Mouse (Mus musculus): ENCODE measurements at regions not wholly inside any gene's neighbourhood (a gene's known extent, or its start where the extent isn't known, plus 50 kb on each side); places are given as distances from the start of the nearest gene placed in this dataset.

GRCm38 (mm10) chr12:25934526-25934925 is 480.5 kb downstream of the Rnf144a start:
- no peaks in the 10 kb centered on the region for H3K79me2 ChIP-seq (ENCODE audit: control insufficient read depth, insufficient read depth)
- no peak overlapping the region for H3K4me3 ChIP-seq (ENCODE audit: insufficient read depth, poor library complexity, severe bottlenecking)
- no peak overlapping the region for H3ac ChIP-seq (ENCODE audit: control insufficient read depth, insufficient read length, low read depth)
- no peaks in the 10 kb centered on the region for H3K79me3 ChIP-seq (ENCODE audit: low read depth)
- no peaks in the 10 kb centered on the region for H3K36me3 ChIP-seq (ENCODE audit: control insufficient read depth, insufficient read depth)
- no peaks in the 10 kb centered on the region for H3K27me3 ChIP-seq (ENCODE audit: control insufficient read depth, insufficient read depth, insufficient read length)
- TF ChIP-seq CEBPB (IDR thresholded peaks at IDR 0.05; ENCODE audit: low read depth) (no peak), FOSL1 (IDR thresholded peaks at IDR 0.05; ENCODE audit: insufficient read depth, low read length, poor library complexity, severe bottlenecking) (no peak), MYOD1 (IDR thresholded peaks at IDR 0.05; ENCODE audit: control insufficient read depth, insufficient read length, low read depth) (no peak), USF1 (IDR thresholded peaks at IDR 0.05; ENCODE audit: low read depth) (no peak), MAX (IDR thresholded peaks at IDR 0.05) (no peak), MYOG (IDR thresholded peaks at IDR 0.05; ENCODE audit: control insufficient read depth, extremely low read depth, insufficient read length) (no peak), CTCF (IDR thresholded peaks at IDR 0.05; ENCODE audit: control insufficient read depth, insufficient read depth, insufficient read length) (no peak)

DNA sequence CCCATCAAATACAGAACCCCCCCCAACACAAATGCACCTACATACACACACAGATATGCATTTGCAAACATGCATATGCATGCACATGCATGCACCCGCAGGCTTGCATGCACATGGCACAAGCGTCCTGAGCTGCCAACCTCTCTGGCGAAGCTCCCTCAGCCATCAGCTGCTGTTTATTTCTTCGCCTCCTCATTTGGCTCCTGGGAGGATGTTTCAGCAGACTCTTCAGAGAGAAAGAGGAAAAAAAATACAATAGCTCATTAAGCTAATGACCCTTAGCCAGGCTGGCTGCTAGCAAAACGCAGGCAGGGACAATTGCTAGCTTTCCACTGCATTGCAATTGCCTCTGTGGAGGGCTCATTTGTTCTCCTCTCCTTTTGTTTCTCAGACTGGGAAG is 488.7 kb downstream of the Rnf144a start:
- H3K36me3 ChIP-seq (ENCODE audit: control insufficient read depth, insufficient read depth), result no peaks in the 10 kb centered on the region
- no peaks in the 10 kb centered on the region for H3K79me3 ChIP-seq (ENCODE audit: low read depth)
- no peak overlapping the region for H3K4me3 ChIP-seq (ENCODE audit: insufficient read depth, poor library complexity, severe bottlenecking)
- no peaks in the 10 kb centered on the region for H3K79me2 ChIP-seq (ENCODE audit: control insufficient read depth, insufficient read depth)
- no peaks in the 10 kb centered on the region for H3K27me3 ChIP-seq (ENCODE audit: control insufficient read depth, insufficient read depth, insufficient read length)
- H3ac ChIP-seq (ENCODE audit: control insufficient read depth, insufficient read length, low read depth), result no peak overlapping the region
- TF ChIP-seq MYOG (IDR thresholded peaks at IDR 0.05; ENCODE audit: control insufficient read depth, extremely low read depth, insufficient read length), result no peak
- no peak for TF ChIP-seq CTCF (IDR thresholded peaks at IDR 0.05; ENCODE audit: control insufficient read depth, insufficient read depth, insufficient read length)
- no peak for TF ChIP-seq CEBPB (IDR thresholded peaks at IDR 0.05; ENCODE audit: low read depth)
- no peak for TF ChIP-seq MYOD1 (IDR thresholded peaks at IDR 0.05; ENCODE audit: control insufficient read depth, insufficient read length, low read depth)
- TF ChIP-seq USF1 (IDR thresholded peaks at IDR 0.05; ENCODE audit: low read depth), result no peak
- TF ChIP-seq FOSL1 (IDR thresholded peaks at IDR 0.05; ENCODE audit: insufficient read depth, low read length, poor library complexity, severe bottlenecking), result no peak
- no peak for TF ChIP-seq MAX (IDR thresholded peaks at IDR 0.05)

DNA sequence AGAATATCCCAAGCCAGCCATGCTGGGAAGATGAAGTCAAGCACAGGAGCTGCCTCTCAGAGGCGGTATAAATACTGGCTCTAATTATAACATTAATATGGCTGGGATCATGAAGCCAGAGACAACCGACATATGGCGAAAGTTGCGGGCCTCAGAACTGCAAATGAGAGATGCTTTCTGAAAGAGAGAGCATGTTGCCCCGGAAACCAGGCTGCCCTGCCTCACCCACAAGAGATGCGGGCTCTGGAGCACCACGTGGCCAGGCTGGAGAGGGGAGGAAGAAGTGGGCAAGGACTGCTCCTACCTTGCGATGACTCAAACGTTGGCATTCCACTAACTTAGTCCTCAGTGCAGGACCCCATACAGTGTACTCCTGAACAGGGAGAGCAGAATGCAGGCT is 490.5 kb downstream of the Rnf144a start:
- Histone ChIP-seq H3K79me2 (ENCODE audit: control insufficient read depth, insufficient read depth) (no peaks in the 10 kb centered on the region), H3K4me3 (ENCODE audit: insufficient read depth, poor library complexity, severe bottlenecking) (no peak overlapping the region), H3K36me3 (ENCODE audit: control insufficient read depth, insufficient read depth) (no peaks in the 10 kb centered on the region), H3K79me3 (ENCODE audit: low read depth) (no peaks in the 10 kb centered on the region), H3K27me3 (ENCODE audit: control insufficient read depth, insufficient read depth, insufficient read length) (no peaks in the 10 kb centered on the region), H3ac (ENCODE audit: control insufficient read depth, insufficient read length, low read depth) (no peak overlapping the region)
- TF ChIP-seq FOSL1 (IDR thresholded peaks at IDR 0.05; ENCODE audit: insufficient read depth, low read length, poor library complexity, severe bottlenecking) (no peak), USF1 (IDR thresholded peaks at IDR 0.05; ENCODE audit: low read depth) (no peak), CEBPB (IDR thresholded peaks at IDR 0.05; ENCODE audit: low read depth) (no peak), CTCF (IDR thresholded peaks at IDR 0.05; ENCODE audit: control insufficient read depth, insufficient read depth, insufficient read length) (no peak), MAX (IDR thresholded peaks at IDR 0.05) (no peak), MYOG (IDR thresholded peaks at IDR 0.05; ENCODE audit: control insufficient read depth, extremely low read depth, insufficient read length) (no peak), MYOD1 (IDR thresholded peaks at IDR 0.05; ENCODE audit: control insufficient read depth, insufficient read length, low read depth) (no peak)

GRCm38 (mm10) chr12:25923772-25924171 is 491.3 kb downstream of the Rnf144a start:
- Histone ChIP-seq H3K36me3 (ENCODE audit: control insufficient read depth, insufficient read depth) (no peaks in the 10 kb centered on the region), H3K4me3 (ENCODE audit: insufficient read depth, poor library complexity, severe bottlenecking) (no peak overlapping the region), H3K79me2 (ENCODE audit: control insufficient read depth, insufficient read depth) (no peaks in the 10 kb centered on the region), H3ac (ENCODE audit: control insufficient read depth, insufficient read length, low read depth) (no peak overlapping the region), H3K79me3 (ENCODE audit: low read depth) (no peaks in the 10 kb centered on the region), H3K27me3 (ENCODE audit: control insufficient read depth, insufficient read depth, insufficient read length) (no peaks in the 10 kb centered on the region)
- no peak for TF ChIP-seq MYOD1 (IDR thresholded peaks at IDR 0.05; ENCODE audit: control insufficient read depth, insufficient read length, low read depth)
- TF ChIP-seq CTCF (IDR thresholded peaks at IDR 0.05; ENCODE audit: control insufficient read depth, insufficient read depth, insufficient read length), result no peak
- TF ChIP-seq CEBPB (IDR thresholded peaks at IDR 0.05; ENCODE audit: low read depth), result no peak
- TF ChIP-seq FOSL1 (IDR thresholded peaks at IDR 0.05; ENCODE audit: insufficient read depth, low read length, poor library complexity, severe bottlenecking), result no peak
- TF ChIP-seq USF1 (IDR thresholded peaks at IDR 0.05; ENCODE audit: low read depth), result no peak
- no peak for TF ChIP-seq MYOG (IDR thresholded peaks at IDR 0.05; ENCODE audit: control insufficient read depth, extremely low read depth, insufficient read length)
- TF ChIP-seq MAX (IDR thresholded peaks at IDR 0.05), result no peak

DNA sequence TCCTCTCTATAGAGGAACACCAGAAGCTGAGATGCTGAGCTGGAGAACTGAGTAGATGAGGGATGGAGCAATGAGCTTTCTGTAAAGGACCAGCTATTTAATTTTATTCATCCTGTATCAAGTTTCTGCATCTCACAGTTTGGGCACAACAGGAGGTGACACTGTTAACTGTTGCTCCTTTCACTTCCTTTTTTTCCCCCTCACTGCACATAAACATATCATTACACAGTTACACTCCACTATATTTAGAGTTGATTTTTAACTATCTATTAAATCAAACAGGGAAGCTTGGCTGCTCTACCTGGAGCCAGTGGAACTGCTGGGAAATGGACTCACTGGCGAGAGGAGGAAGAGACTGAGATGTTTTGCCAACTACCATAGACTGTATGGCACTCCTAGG is 509.4 kb downstream of the Rnf144a start:
- Histone ChIP-seq H3K79me2 (ENCODE audit: control insufficient read depth, insufficient read depth) (no peaks in the 10 kb centered on the region), H3K36me3 (ENCODE audit: control insufficient read depth, insufficient read depth) (no peaks in the 10 kb centered on the region), H3K79me3 (ENCODE audit: low read depth) (no peaks in the 10 kb centered on the region), H3ac (ENCODE audit: control insufficient read depth, insufficient read length, low read depth) (no peak overlapping the region), H3K27me3 (ENCODE audit: control insufficient read depth, insufficient read depth, insufficient read length) (no peaks in the 10 kb centered on the region), H3K4me3 (ENCODE audit: insufficient read depth, poor library complexity, severe bottlenecking) (no peak overlapping the region)
- TF ChIP-seq CEBPB (IDR thresholded peaks at IDR 0.05; ENCODE audit: low read depth), result no peak
- TF ChIP-seq FOSL1 (IDR thresholded peaks at IDR 0.05; ENCODE audit: insufficient read depth, low read length, poor library complexity, severe bottlenecking), result no peak

DNA sequence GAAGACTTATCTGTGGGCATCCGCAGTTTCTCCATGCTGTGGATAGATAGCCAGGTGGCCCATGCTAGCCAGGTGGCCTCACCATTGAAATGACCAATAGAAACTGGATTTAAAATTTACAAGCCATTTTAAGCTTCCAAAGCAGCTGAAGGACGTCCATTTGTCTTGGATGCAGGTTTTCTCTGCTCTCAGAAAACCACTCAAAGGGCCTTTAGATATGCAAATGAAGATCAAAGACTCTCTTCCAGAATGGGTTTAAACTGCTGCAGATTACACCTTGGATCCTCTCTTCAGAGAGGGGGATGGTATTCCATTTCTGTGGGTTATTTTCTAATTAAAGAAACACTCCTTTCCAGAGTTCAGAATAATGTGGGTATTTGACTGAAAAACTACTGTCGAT is 518.5 kb downstream of the Rnf144a start:
- H3K4me3 ChIP-seq (ENCODE audit: insufficient read depth, poor library complexity, severe bottlenecking), result no peak overlapping the region
- no peaks in the 10 kb centered on the region for H3K79me3 ChIP-seq (ENCODE audit: low read depth)
- TF ChIP-seq MYOD1 (IDR thresholded peaks at IDR 0.05; ENCODE audit: control insufficient read depth, insufficient read length, low read depth) (no peak), FOSL1 (IDR thresholded peaks at IDR 0.05; ENCODE audit: insufficient read depth, low read length, poor library complexity, severe bottlenecking) (no peak)
- no peaks in the 10 kb centered on the region for H3K79me2 ChIP-seq (ENCODE audit: control insufficient read depth, insufficient read depth)
- H3ac ChIP-seq (ENCODE audit: control insufficient read depth, insufficient read length, low read depth), result no peak overlapping the region
- no peaks in the 10 kb centered on the region for H3K36me3 ChIP-seq (ENCODE audit: control insufficient read depth, insufficient read depth)
- H3K27me3 ChIP-seq (ENCODE audit: control insufficient read depth, insufficient read depth, insufficient read length), result no peaks in the 10 kb centered on the region
